Mouse (Mus musculus): ENCODE measurements around the gene Tyw1. TPM values are rescaled to one million over a fixed set of nuclear protein-coding genes. Genes with fewer than 3 reads are reported as not detected.

The Tyw1 gene
- 23.1 and 25.1 TPM in 2 replicates for polyA plus RNA-seq (2015; fragmentation: Nextera tagmentation; extraction: Ambion mirVana)

DNA sequence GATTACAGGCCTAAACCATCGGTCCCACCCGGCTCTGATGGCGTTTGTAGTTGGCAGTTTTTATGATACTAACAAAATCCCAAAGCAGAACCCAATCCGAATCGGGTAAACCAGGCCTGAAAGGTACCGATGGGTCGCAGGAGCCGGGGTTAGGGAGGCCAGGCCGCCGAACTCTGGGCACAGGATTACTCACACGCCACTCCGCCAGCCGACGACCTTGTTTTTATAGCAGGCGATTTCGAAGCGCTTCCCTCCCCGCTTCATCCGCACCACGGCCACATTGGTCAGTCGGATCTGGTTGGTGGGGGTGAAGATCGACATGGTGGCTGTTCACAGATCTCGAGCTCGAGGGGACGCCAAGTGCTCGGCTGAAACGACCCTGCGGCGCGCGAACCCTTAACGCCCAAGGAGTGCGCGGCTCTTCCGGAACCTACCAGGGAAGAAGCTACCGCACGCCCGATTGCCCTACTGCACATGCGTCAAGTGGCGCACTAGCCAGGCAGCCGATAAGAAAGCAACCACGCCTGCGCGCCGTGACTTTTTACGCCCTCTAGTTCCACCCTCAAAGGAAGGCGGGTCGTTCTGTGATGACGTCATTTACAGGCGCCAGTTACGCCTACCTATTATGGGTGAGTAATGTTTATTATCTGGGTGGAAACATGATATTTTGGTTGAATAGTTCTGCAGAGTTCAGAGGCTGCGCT lies at the start of gene Tyw1, which contains the start of gene Sbds:
Tyw1 (plus strand) TSS at position 603 of the 704 bp plus-strand sequence.
Sbds (minus strand) TSS at position 514 of the 704 bp plus-strand sequence.
- H3K4me1 ChIP-seq: peaks cover 22% of the 10 kb centered on the region; the same call in 1 of the 2 replicates
- ATAC-seq (ENCODE audit: insufficient number of reproducible peaks, low FRiP score, low TSS enrichment, low read depth): peak; percentile 87
- under 1% methylated on average over 52 of the region's 52 CpGs for WGBS
- H3K4me2 ChIP-seq: peak within 1 kb of the TSS; percentile 84
- H3K36me3 ChIP-seq: peaks cover 34% of the 10 kb centered on the region
- H3K27ac ChIP-seq: peak within 1 kb of the TSS; percentile 83
- H3K9ac ChIP-seq: peak within 1 kb of the TSS; percentile 71
- H3K27me3 ChIP-seq: no peaks in the 10 kb centered on the region
- no peaks in the 10 kb centered on the region for H3K9me3 ChIP-seq
- peak within 1 kb of the TSS; percentile 69 for H3K4me3 ChIP-seq

DNA sequence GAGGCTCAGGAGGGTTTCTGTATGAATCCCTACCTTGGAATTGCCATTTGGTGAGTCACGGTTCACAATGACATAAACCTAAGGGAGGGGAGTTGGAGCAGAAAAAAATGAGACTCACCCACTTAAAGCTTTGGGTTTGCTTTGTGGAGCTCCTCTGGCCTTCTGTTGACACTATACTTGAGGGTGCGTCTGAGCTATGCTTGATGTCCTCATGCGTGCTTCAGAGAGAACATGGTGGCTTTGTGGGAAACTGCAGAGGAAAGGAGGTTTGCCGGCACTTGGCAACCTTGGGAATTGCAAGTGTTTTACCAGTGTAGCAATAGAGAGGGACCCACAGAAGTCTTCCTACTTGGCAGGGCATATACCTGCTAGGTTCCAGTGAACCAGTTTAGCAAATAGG lies 48.1 kb upstream of the Tyw1 start:
- Histone ChIP-seq H3K4me3 (no peak overlapping the region), H3K27me3 (no peaks in the 10 kb centered on the region), H3K4me1 (no peaks in the 10 kb centered on the region), H3K4me2 (no peak overlapping the region), H3K9me3 (no peaks in the 10 kb centered on the region), H3K27ac (no peak overlapping the region), H3K36me3 (peaks cover 57% of the 10 kb centered on the region), H3K9ac (no peak overlapping the region)
- no peak for ATAC-seq (ENCODE audit: insufficient number of reproducible peaks, low FRiP score, low TSS enrichment, low read depth)
- 86% methylated on average over 4 of the region's 4 CpGs for WGBS

DNA sequence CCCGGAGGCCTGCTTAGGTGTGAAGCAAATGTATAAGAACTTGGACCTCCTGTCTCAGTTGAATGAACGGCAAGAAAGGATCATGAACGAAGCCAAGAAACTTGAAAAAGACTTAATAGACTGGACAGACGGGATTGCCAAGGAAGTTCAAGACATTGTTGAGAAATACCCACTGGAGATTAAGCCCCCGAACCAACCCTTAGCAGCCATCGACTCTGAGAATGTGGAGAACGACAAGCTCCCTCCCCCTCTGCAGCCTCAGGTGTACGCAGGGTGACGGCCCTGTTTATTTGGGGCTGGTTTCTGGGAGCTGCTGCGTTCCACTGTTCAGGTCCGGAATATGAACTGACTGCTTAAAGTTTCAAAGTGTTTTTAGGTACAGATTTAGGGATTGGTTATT lies 42.5 kb upstream of the Tyw1 start:
- no peak overlapping the region for H3K4me2 ChIP-seq
- H3K9me3 ChIP-seq: no peaks in the 10 kb centered on the region
- H3K4me3 ChIP-seq: no peak overlapping the region
- ATAC-seq (ENCODE audit: insufficient number of reproducible peaks, low FRiP score, low TSS enrichment, low read depth): no peak
- H3K4me1 ChIP-seq: no peaks in the 10 kb centered on the region
- peaks cover 64% of the 10 kb centered on the region for H3K36me3 ChIP-seq
- 88% methylated on average over 11 of the region's 11 CpGs for WGBS
- H3K9ac ChIP-seq: no peak overlapping the region
- H3K27ac ChIP-seq: no peak overlapping the region
- no peaks in the 10 kb centered on the region for H3K27me3 ChIP-seq

DNA sequence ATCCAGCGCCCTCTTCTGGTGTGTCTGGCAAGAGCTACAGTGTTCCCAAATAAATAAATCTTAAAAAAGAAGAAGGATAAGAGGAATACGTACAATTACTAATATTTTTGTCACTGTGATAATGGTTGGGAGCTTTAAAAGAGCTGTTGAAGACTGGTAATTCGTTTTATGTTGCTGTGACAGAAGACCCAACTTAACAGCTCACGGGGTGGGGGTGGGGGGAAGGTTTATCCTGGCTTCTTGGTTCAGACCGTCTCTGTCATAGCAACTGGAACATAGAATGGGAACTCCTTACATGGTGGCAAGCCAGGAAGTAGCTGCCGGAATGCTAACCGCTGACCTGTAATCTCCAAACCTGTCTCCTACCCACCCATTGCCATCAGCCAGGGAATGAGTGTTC lies 38.6 kb upstream of the Tyw1 start, which contains the start of gene Tmem248:
Tmem248 (plus strand) TSS at position 301 of the 400 bp plus-strand sequence.
- 83% methylated on average over 7 of the region's 7 CpGs for WGBS
- no peak within 1 kb of the TSS for H3K27ac ChIP-seq
- H3K4me3 ChIP-seq: no peak within 1 kb of the TSS
- H3K27me3 ChIP-seq: no peaks in the 10 kb centered on the region
- no peak for ATAC-seq (ENCODE audit: insufficient number of reproducible peaks, low FRiP score, low TSS enrichment, low read depth)
- H3K9me3 ChIP-seq: no peaks in the 10 kb centered on the region
- H3K36me3 ChIP-seq: peaks cover 28% of the 10 kb centered on the region
- no peak within 1 kb of the TSS for H3K9ac ChIP-seq
- H3K4me1 ChIP-seq: peaks cover 7% of the 10 kb centered on the region; the same call in 1 of the 2 replicates
- no peak within 1 kb of the TSS for H3K4me2 ChIP-seq

DNA sequence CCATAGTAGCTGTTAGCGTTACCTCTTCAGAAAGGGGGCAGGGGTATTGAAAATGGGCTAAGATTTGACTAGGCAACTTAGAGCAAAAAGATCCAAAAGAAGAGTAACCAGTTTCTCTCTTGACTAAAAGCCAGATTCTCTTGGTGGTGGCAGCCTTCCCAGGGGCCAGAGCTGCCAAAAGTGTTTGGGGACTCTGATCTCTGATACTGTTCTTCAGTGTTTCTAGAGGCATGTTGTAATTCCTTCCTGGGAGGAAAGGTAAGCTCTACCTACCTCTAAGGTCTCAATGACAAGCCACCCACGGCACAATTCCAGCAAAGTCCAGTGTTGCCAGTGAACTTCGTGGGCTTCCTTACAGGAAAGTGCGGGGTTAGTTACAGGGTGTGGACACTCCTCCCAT lies 38.0 kb upstream of the Tyw1 start:
- no peak overlapping the region for H3K9ac ChIP-seq
- H3K4me1 ChIP-seq: peaks cover 7% of the 10 kb centered on the region; the same call in 1 of the 2 replicates
- no peak overlapping the region for H3K4me3 ChIP-seq
- H3K27me3 ChIP-seq: no peaks in the 10 kb centered on the region
- H3K4me2 ChIP-seq: no peak overlapping the region
- ATAC-seq (ENCODE audit: insufficient number of reproducible peaks, low FRiP score, low TSS enrichment, low read depth): no peak
- 84% methylated on average over 4 of the region's 4 CpGs for WGBS
- peaks cover 22% of the 10 kb centered on the region for H3K36me3 ChIP-seq
- H3K9me3 ChIP-seq: no peaks in the 10 kb centered on the region
- no peak overlapping the region for H3K27ac ChIP-seq

DNA sequence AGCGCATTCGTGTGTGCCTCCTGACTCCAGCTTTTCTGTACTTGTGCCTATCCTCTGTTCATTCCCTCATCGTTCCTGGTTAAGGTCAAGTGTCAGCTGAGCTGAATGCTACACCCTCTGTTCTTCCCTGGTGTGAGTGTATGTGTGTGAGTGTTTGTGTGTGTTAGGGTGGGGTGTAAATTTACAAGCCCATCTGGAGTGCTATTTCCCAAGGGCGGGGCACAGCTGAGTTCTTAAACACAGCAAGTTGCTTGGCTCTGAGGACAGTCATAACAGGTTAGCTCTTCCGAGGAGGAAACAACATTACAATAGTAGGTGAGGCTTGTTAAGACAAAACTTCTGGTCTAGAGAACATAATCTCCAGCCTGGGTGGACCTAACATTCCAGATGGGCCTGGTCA lies 37.1 kb upstream of the Tyw1 start:
- WGBS: 86% methylated on average over 5 of the region's 5 CpGs
- Histone ChIP-seq H3K36me3 (peaks cover 14% of the 10 kb centered on the region), H3K9me3 (no peaks in the 10 kb centered on the region), H3K4me3 (no peak overlapping the region), H3K27ac (no peak overlapping the region), H3K27me3 (no peaks in the 10 kb centered on the region), H3K4me2 (no peak overlapping the region), H3K9ac (no peak overlapping the region), H3K4me1 (peaks cover 11% of the 10 kb centered on the region)
- no peak for ATAC-seq (ENCODE audit: insufficient number of reproducible peaks, low FRiP score, low TSS enrichment, low read depth)

DNA sequence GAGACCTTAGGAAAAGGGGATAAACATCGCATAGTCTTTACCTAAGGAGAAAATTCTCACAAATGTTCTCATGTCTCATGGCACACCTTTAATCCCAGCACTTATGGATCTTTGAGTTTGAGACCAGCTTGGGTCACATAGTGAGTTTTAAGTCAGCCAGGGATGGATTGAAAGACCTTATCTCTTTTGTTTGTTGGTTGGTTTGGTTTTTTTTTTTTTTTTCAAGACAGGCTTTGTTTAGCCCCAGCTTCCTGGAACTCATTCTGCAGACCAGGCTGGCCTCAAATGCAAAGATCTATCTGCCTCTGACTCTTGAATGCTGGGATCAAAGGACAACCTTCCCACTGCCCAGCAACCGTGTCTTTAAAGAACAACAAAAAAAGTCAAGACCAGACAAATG lies 34.1 kb upstream of the Tyw1 start:
- H3K27ac ChIP-seq: no peak overlapping the region
- no peak overlapping the region for H3K9ac ChIP-seq
- WGBS: 51% methylated on average over 2 of the region's 2 CpGs

DNA sequence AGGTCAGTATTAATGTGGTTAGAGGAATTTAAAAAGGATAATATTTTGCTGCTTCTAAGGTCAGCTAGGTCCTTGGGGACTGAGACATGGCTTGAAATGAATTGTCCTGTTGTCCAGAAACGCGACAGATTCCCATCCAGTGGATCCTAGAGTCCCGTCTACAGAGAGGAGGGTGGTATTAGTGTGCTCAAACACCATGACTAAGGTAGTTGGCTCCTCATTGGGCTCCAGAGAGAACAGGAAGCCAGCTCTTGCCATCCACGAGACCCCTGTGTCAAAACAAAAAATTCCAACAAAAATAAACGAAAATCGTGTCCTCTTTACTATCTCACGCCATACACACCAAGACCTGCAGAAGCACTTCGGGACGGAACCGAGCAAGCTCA lies 33.7 kb upstream of the Tyw1 start:
- WGBS: under 1% methylated on average over 10 of the region's 10 CpGs
- Histone ChIP-seq H3K27me3 (no peaks in the 10 kb centered on the region), H3K9ac (peak overlapping the region; percentile 91; the same call in 1 of the 2 replicates), H3K36me3 (no peaks in the 10 kb centered on the region), H3K4me2 (peak overlapping the region; percentile 67), H3K27ac (peak overlapping the region; percentile 83), H3K4me1 (peaks cover 18% of the 10 kb centered on the region), H3K9me3 (no peaks in the 10 kb centered on the region), H3K4me3 (peak overlapping the region; percentile 99)
- no peak for ATAC-seq (ENCODE audit: insufficient number of reproducible peaks, low FRiP score, low TSS enrichment, low read depth)

More for the DNA sequence above, 34.1 kb upstream of the Tyw1 start:
- no peak for ATAC-seq (ENCODE audit: insufficient number of reproducible peaks, low FRiP score, low TSS enrichment, low read depth)
- no peaks in the 10 kb centered on the region for H3K9me3 ChIP-seq
- no peaks in the 10 kb centered on the region for H3K27me3 ChIP-seq
- H3K36me3 ChIP-seq: no peaks in the 10 kb centered on the region
- peaks cover 18% of the 10 kb centered on the region for H3K4me1 ChIP-seq
- H3K4me2 ChIP-seq: peak overlapping the region; percentile 67
- peak overlapping the region; percentile 99 for H3K4me3 ChIP-seq

DNA sequence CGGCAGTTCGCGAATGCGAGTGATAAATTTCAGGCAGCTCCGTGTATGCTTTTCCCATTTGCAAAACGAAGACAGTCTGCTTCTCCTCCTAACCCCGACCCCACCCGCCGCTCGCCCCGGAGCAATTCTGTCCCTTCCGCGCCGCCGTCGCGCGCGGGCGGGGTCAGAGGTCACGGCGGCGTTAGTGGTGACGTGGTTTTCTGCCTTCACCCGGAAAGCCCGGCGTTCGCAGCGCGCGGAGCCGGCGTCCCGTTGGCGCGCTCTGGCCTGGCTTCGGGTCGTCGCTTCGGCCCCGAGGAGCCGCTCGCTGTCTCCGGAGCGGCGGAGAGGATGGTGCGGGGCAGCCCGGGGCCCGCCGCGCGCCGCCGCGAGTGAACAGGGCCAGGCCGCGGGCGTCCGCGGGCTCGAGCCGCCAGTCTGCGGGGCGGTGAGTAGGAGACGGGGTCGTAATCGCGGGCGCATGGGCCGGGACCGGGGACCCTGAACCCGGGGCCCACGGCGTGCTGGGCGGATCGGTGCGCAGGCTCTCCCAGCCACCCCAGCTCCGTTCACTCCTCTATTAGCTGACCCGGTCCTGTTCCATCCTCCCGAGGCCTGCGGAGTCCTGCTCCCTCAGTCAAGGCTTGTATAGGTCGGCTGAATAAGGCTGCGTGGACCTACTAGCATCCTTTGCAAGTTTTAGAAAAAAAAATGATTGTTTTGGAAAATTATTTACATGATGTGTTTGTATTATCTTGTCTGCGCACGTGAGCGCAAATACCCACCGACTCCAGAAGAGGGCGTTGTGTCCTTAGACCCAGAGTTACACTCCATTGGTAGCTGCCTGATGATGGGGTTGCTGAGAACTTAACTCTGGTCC lies 33.0 kb upstream of the Tyw1 start:
- Histone ChIP-seq H3K9ac (peak overlapping the region; percentile 91), H3K27me3 (no peaks in the 10 kb centered on the region), H3K4me1 (peaks cover 18% of the 10 kb centered on the region), H3K27ac (peak overlapping the region; percentile 83), H3K4me2 (peak overlapping the region; percentile 67), H3K36me3 (no peaks in the 10 kb centered on the region), H3K4me3 (peak overlapping the region; percentile 99), H3K9me3 (no peaks in the 10 kb centered on the region)
- WGBS: under 1% methylated on average over 87 of the region's 88 CpGs
- ATAC-seq (ENCODE audit: insufficient number of reproducible peaks, low FRiP score, low TSS enrichment, low read depth): peak; percentile 81

DNA sequence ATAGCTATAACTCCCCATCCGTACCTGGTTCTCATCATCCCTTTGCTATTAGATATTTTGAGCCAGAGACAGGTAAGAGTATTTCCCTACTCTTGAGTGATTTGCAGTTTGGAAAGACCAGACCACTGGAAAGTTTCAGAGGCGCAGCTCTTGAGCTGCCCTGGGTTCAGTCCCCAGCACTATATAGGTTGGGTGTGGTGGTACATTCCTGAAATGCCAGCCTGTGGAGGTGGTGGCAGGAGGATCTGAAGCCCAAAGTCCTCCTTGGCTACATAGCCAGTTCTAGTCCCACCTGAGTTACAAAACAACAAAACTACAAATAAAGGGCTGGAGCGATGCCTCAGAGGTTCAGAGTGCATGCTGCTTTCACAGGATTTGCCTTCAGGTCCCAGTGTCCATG lies 28.6 kb upstream of the Tyw1 start:
- no peak overlapping the region for H3K4me2 ChIP-seq
- no peak overlapping the region for H3K9ac ChIP-seq
- no peaks in the 10 kb centered on the region for H3K9me3 ChIP-seq
- no peak for ATAC-seq (ENCODE audit: insufficient number of reproducible peaks, low FRiP score, low TSS enrichment, low read depth)
- no peak overlapping the region for H3K27ac ChIP-seq
- WGBS: 88% methylated on average over 3 of the region's 3 CpGs
- peaks cover 14% of the 10 kb centered on the region for H3K4me1 ChIP-seq
- H3K4me3 ChIP-seq: no peak overlapping the region
- peaks cover 25% of the 10 kb centered on the region for H3K36me3 ChIP-seq
- no peaks in the 10 kb centered on the region for H3K27me3 ChIP-seq

DNA sequence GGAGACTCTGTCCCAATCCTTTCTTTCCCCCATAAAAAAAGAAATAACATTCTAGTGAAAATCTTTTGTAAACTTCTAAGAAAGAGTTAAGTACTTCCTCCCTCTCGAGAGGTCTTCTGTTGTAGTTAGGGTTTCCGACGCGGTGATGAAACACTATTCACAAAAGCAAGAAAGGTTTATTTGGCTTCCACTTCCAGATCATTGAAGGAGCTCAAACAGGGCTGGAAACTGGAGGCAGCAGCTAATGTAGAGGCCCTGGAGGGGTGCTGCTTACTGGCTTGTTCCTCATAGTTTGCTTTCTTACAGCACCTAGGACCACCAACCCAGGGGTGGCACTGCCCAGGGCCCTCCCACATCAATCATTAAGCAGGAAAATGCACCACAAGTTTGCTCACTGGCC lies 27.3 kb upstream of the Tyw1 start:
- WGBS: 70% methylated on average over 4 of the region's 4 CpGs
- no peak for ATAC-seq (ENCODE audit: insufficient number of reproducible peaks, low FRiP score, low TSS enrichment, low read depth)

DNA sequence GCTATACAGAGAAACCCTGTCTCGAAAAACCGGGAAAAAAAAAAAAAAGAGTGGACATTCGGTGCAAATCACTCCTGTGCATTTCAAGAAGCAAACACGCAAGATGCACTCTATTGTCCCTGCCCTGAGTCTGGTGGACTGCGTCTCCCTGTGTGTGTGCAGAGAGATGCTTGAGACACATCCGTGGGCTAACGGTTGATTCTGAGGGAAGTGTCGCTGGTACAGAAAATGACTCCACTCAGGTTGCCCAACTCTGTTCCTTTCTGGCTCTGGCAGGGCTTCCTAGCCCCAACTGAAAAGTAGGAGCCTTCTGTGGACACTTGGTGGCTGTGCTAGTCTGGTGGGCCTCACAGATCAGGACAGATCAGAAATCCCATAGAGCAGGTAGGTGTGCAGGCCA lies 19.1 kb upstream of the Tyw1 start:
- no peaks in the 10 kb centered on the region for H3K27me3 ChIP-seq
- peaks cover 94% of the 10 kb centered on the region for H3K36me3 ChIP-seq
- H3K4me1 ChIP-seq: no peaks in the 10 kb centered on the region
- no peak overlapping the region for H3K4me2 ChIP-seq
- no peak overlapping the region for H3K27ac ChIP-seq
- ATAC-seq (ENCODE audit: insufficient number of reproducible peaks, low FRiP score, low TSS enrichment, low read depth): no peak
- no peak overlapping the region for H3K9ac ChIP-seq
- no peaks in the 10 kb centered on the region for H3K9me3 ChIP-seq
- H3K4me3 ChIP-seq: no peak overlapping the region
- whole genome bisulfite sequencing: 91% methylated on average over 8 of the region's 8 CpGs

More for the DNA sequence above, 27.3 kb upstream of the Tyw1 start:
- Histone ChIP-seq H3K9me3 (no peaks in the 10 kb centered on the region), H3K27ac (no peak overlapping the region), H3K27me3 (no peaks in the 10 kb centered on the region), H3K36me3 (peaks cover 38% of the 10 kb centered on the region), H3K4me3 (no peak overlapping the region), H3K4me1 (peaks cover 13% of the 10 kb centered on the region), H3K9ac (no peak overlapping the region), H3K4me2 (no peak overlapping the region)
